Mouse (Mus musculus): ENCODE results near the gene Vmn1r237.
A peak's percentile ranks its signal among the peaks of the same experiment; 100 is the strongest.

Gene Vmn1r237

DNA sequence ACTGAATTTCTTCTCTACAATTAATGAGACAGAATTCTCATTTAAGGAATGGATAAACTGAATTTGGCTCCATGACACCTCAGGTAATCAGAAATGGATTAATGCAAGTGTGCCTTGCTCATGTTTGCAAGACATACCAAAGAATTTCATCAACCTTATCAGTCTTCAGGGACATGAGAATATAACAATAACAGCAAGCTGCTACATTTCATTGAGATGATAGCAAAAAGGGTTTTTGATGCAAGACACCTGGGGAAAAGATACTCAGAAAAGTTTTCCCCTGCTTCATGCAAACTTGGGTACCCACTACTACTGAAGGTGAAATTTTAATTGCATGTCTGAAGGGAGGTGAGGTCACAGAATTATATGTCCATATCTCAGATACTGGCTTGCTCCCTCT is at the start of gene Vmn1r237:
Gene Vmn1r237, plus strand, starts transcription at position 301 of the 400 bp plus-strand sequence.
- no peak for DNase-seq (ENCODE audit: low spot score)

DNA sequence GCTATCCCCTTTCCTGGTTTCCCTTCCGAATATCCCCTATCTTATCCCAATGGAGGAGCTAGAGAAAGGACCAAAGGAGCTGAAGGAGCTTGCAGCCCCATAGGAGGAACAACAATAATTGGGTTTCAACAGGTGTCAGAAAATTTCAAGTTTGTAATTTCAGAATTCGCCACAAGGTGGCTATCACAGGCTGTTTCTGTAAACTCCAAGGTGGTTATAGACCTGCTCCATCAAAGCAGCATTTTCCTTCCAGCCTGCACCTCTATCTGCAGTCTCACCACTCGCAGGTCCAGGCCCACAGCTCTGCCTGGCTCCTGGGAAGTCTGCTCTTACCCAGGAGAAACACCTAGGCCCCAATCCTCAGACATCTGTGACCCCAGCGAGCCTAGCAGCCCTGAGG is 39.6 kb upstream of the Vmn1r237 start:
- peak; percentile 72 for DNase-seq (ENCODE audit: low spot score)

DNA sequence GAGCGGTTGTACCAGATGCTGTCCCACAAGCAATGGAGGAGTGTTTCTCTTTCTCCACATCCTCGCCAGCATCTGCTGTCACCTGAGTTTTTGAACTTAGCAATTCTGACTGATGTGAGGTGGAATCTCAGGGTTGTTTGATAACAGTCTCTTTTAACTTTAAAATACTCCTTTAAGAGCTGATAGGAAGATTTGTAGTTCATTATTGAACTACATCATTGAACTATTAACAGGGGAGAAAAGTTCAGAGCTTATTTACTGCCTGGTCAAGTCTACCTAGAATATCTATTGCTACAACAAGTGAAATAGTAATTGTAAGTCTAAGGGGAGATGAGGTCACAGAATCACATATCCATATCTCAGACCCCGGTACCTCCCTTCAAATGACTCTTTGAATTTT is 29.0 kb upstream of the Vmn1r237 start, which contains the start of gene Vmn1r236:
Gene Vmn1r236, plus strand, starts transcription at position 301 of the 400 bp plus-strand sequence.
- DNase-seq (ENCODE audit: low spot score) = no peak

DNA sequence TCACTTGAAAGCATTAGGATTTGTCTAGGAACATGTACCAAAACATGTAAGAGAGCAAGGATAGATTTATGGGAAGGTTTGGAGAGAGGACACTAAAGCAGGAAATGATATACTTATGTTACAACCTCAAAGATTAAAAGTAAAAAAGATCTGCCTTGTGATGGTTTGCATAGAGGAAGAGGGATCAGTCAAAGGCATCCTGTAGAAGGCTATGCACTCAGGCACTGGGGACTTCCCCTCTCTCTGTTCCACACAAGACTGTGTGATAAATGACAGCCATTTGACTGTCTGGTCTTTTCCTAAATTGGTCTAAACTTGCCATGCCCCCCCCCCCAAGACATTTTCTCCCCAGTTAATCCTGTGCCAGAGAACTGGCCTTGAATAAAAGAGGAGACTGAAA is 27.3 kb upstream of the Vmn1r237 start:
- DNase-seq (ENCODE audit: low spot score) = no peak

DNA sequence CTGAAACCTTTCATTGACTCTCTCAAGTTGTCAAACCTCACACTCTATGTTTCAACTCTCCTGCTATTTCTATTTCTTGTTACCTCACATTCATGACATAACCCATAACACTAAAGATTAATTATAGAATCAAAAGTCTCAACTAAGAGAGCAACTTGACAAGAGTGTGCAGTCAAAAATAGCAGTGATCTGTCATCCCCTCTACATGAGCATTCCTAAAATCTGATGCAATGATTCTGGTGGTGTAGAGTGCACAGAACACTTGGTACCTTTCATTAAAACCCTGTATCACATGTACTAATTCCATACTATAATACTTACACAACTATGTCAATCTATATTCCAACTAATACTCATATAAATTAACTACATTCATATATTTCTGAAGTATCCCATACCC is 22.0 kb upstream of the Vmn1r237 start:
- no peak for DNase-seq (ENCODE audit: low spot score)

Data from embryo, embryonic 10.5 days (tissue).